In the genomic region with DNA sequence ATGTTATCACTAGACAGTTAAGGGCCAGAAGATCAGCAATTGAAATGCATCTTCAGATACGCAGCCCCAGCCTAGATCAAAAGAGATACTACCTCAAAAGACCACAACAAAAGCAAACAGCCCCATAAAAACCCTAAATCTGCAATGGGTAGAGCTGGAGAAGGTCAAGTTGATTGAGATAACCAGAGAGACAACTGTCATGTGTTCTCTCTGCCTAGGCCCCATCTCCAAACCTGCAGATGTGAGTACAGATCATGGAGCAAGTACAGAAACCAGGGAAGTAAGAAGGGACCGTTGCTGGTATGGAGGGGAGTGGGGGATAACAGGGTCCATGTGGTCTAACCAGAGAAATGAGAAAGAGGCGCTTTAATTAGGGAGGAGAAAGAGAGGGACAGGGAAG, we compare ENCODE assay signal across 22 mouse cellular contexts. TPM values are rescaled to one million over a fixed set of nuclear protein-coding genes. Genes with fewer than 3 reads are reported as not detected.
DNase-seq lines count a peak whose midpoint lies in the region; ATAC-seq and TF ChIP-seq lines count a peak whose summit lies in the region.
"Had no signal": no experiment of that assay in that cellular context is flagged by ENCODE, and none has a peak within 500 bp of the region (broad histone marks: within the 10 kb centered on the region; RNA-seq: fewer than 3 reads in every experiment).

No protein-coding gene starts in this region.

- peak; percentile 35 for DNase-seq in CD4-positive helper T cell, adult 2 months (ENCODE audit: low read depth, low spot score)
- peak; percentile 19 for DNase-seq in induced T-regulatory cell, adult 2 months (ENCODE audit: low read depth)
- DNase-seq in frontal cortex, postnatal 25 days (ENCODE audit: low spot score in 2 of 2): no peak
- DNase-seq: adrenal gland, adult 8-10 months; adrenal gland, postnatal 14 days; adrenal gland, postnatal 36 days; cerebellum, adult 11-12 months; cerebellum, adult 2 months; cerebellum, adult 9-10 months; cerebellum, postnatal 10 days; cerebellum, postnatal 25 days; forebrain, postnatal 0 days had no signal

- peak overlapping the region; percentile 57 for H3K27ac ChIP-seq in ES-Bruce4 (ENCODE audit: insufficient read depth, low read length)
- no peak overlapping the region for H3K27ac ChIP-seq in kidney, embryonic 14.5 days (ENCODE audit: low read depth, low read length)
- H3K27ac ChIP-seq: embryonic facial prominence, embryonic 10.5 days; embryonic facial prominence, embryonic 12.5 days; forebrain, embryonic 13.5 days; forebrain, embryonic 15.5 days had no signal

- no peak for ATAC-seq in kidney, embryonic 14.5 days (ENCODE audit: low FRiP score, low TSS enrichment)
- ATAC-seq: activated CD4-positive, CD25-positive, alpha-beta regulatory T cell, adult 4 months; CD4-positive, CD25-positive, alpha-beta regulatory T cell, adult 4 months; forebrain, embryonic 13.5 days; forebrain, embryonic 15.5 days; forebrain, postnatal 0 days; Patski had no signal

- 75% methylated on average over 3 of the region's 3 CpGs for WGBS in kidney, embryonic 14.5 days

- no peak for TF ChIP-seq EP300 in ES-Bruce4 (IDR thresholded peaks at IDR 0.05; ENCODE audit: insufficient read depth, low read depth, low read length)

- H3K9me3 ChIP-seq in ES-Bruce4 (replicated peaks; ENCODE audit: control insufficient read depth, insufficient read depth, low read length, poor library complexity, severe bottlenecking): no peaks in the 10 kb centered on the region
- H3K9me3 ChIP-seq in kidney, embryonic 14.5 days (ENCODE audit: control insufficient read depth, low read length): no peaks in the 10 kb centered on the region
- H3K9me3 ChIP-seq: embryonic facial prominence, embryonic 10.5 days; embryonic facial prominence, embryonic 12.5 days; forebrain, embryonic 13.5 days; forebrain, embryonic 15.5 days had no signal

- no peak for TF ChIP-seq CTCF in ES-Bruce4 (IDR thresholded peaks at IDR 0.05; ENCODE audit: low read depth, low read length)

- TF ChIP-seq POLR2A in ES-Bruce4 (IDR thresholded peaks at IDR 0.05; ENCODE audit: insufficient read depth, low read length): no peak

- H3K4me2 ChIP-seq in kidney, embryonic 14.5 days (replicated peaks; ENCODE audit: low read depth, low read length): no peak overlapping the region
- H3K4me2 ChIP-seq: embryonic facial prominence, embryonic 12.5 days; forebrain, embryonic 13.5 days; forebrain, embryonic 15.5 days had no signal

- no peak overlapping the region for H3K4me3 ChIP-seq in ES-Bruce4 (ENCODE audit: low read depth, low read length)
- H3K4me3 ChIP-seq in kidney, embryonic 14.5 days (ENCODE audit: low read length): no peak overlapping the region
- H3K4me3 ChIP-seq: embryonic facial prominence, embryonic 10.5 days; embryonic facial prominence, embryonic 12.5 days; forebrain, embryonic 13.5 days; forebrain, embryonic 15.5 days had no signal

- H3K9ac ChIP-seq in ES-Bruce4 (ENCODE audit: low read depth, poor library complexity, severe bottlenecking): no peak overlapping the region
- no peak overlapping the region for H3K9ac ChIP-seq in kidney, embryonic 14.5 days (ENCODE audit: low read depth, low read length)
- H3K9ac ChIP-seq: embryonic facial prominence, embryonic 12.5 days; forebrain, embryonic 13.5 days; forebrain, embryonic 15.5 days; forebrain, postnatal 0 days had no signal

- H3K27me3 ChIP-seq in ES-Bruce4 (ENCODE audit: control insufficient read depth, insufficient read depth, low read length, poor library complexity, severe bottlenecking): no peaks in the 10 kb centered on the region
- no peaks in the 10 kb centered on the region for H3K27me3 ChIP-seq in kidney, embryonic 14.5 days (ENCODE audit: control insufficient read depth, insufficient read depth, low read length)
- H3K27me3 ChIP-seq: CH12.LX; embryonic facial prominence, embryonic 12.5 days; forebrain, embryonic 13.5 days; forebrain, embryonic 15.5 days; Patski had no signal

- H3K36me3 ChIP-seq in ES-Bruce4 (ENCODE audit: control insufficient read depth, insufficient read depth, low read length, poor library complexity, severe bottlenecking): peaks cover 8% of the 10 kb centered on the region
- peaks cover 9% of the 10 kb centered on the region; the same call in 1 of the 2 replicates for H3K36me3 ChIP-seq in kidney, embryonic 14.5 days (ENCODE audit: control insufficient read depth, insufficient read depth, low read length)

- peaks cover 8% of the 10 kb centered on the region for H3K4me1 ChIP-seq in ES-Bruce4 (ENCODE audit: control insufficient read depth, insufficient read depth, low read length)
- H3K4me1 ChIP-seq in kidney, embryonic 14.5 days (ENCODE audit: control insufficient read depth, insufficient read depth, low read length): no peaks in the 10 kb centered on the region
- H3K4me1 ChIP-seq: embryonic facial prominence, embryonic 10.5 days; embryonic facial prominence, embryonic 12.5 days; forebrain, embryonic 13.5 days; forebrain, embryonic 15.5 days had no signal

RNA-seq across cellular contexts. Expression of gene Tet2, which starts 36.1 kb away (rescaled TPM):
- polyA plus RNA-seq in ES-Bruce4 (2011; ENCODE audit: insufficient read depth, insufficient read length, low read depth, missing spikeins): 59.1 and 62.6 TPM in 2 replicates
- 20.2 and 24.8 TPM in 2 replicates for polyA plus RNA-seq in kidney, embryonic 14.5 days (2014; fragmentation: Nextera tagmentation; extraction: Ambion mirVana)

Comparison
In these comparisons a context has a peak if more than half of its experiments do, and no peak if none do; other contexts are left out.
1. DNase-seq: peak in CD4-positive helper T cell, adult 2 months (single experiment) and induced T-regulatory cell, adult 2 months (single experiment); none in frontal cortex, postnatal 25 days (0 of 2).